Mouse (Mus musculus): ENCODE data around the gene Senp7. TPM values are rescaled to one million over a fixed set of nuclear protein-coding genes. Genes with fewer than 3 reads are reported as not detected.

The Senp7 gene
- polyA plus RNA-seq (2021; fragmentation: Nextera tagmentation), result 18.2 and 21.7 TPM in 2 replicates
- long read RNA-seq, experiment 1, full-length matches to known transcripts, result 3 of 32 reads
- long read RNA-seq, experiment 1, partial matches to known transcripts, result 11 of 32 reads
- long read RNA-seq, experiment 1, other reads (novel, unspliced or antisense), result 18 of 32 reads
- long read RNA-seq, experiment 2, full-length matches to known transcripts, result 13 of 50 reads
- long read RNA-seq, experiment 2, partial matches to known transcripts, result 9 of 50 reads
- long read RNA-seq, experiment 2, other reads (novel, unspliced or antisense), result 28 of 50 reads

GRCm38 (mm10) chr16:56048038-56048437 is at the start of gene Senp7:
TSS of gene Senp7 (plus strand) at chr16:56048338.

GRCm38 (mm10) chr16:56029661-56030082 is 18.5 kb upstream of the Senp7 start, which contains the start of gene Pcnp:
TSS of gene Pcnp (minus strand) at chr16:56029739.

GRCm38 (mm10) chr16:56037138-56038010 is 10.8 kb upstream of the Senp7 start, which contains the start of gene Trmt10c:
TSS of gene Trmt10c (minus strand) at chr16:56037819.

GRCm38 (mm10) chr16:56204051-56204450 is 155.9 kb downstream of the Senp7 start, which contains the start of gene Impg2:
TSS of gene Impg2 (plus strand) at chr16:56204313.

Small RNAs within 50 kb of the gene (microRNA-seq; reads per million reads assigned to microRNA genes)
- gene Gm24047, result not detected

Other genes starting within 250 kb of the Senp7 start
- 1.2 and 1.7 TPM in 2 replicates for gene Nfkbiz, start 209.4 kb upstream of the Senp7 start, polyA plus RNA-seq (2021; fragmentation: Nextera tagmentation)
- 0.74 and 0.77 TPM in 2 replicates for gene Nxpe3, start 153.1 kb upstream of the Senp7 start, polyA plus RNA-seq (2021; fragmentation: Nextera tagmentation)
- 5.5 and 6.2 TPM in 2 replicates for gene Cep97, start 113.5 kb upstream of the Senp7 start, polyA plus RNA-seq (2021; fragmentation: Nextera tagmentation)
- 1,298 and 1,421 TPM in 2 replicates for gene Rpl24, start 82.1 kb upstream of the Senp7 start, polyA plus RNA-seq (2021; fragmentation: Nextera tagmentation)
- 10.4 and 13.1 TPM in 2 replicates for gene Zbtb11, start 74.5 kb upstream of the Senp7 start, polyA plus RNA-seq (2021; fragmentation: Nextera tagmentation)
- 161 and 205 TPM in 2 replicates for gene Pcnp, start 18.6 kb upstream of the Senp7 start, polyA plus RNA-seq (2021; fragmentation: Nextera tagmentation)
- gene Trmt10c, start 10.5 kb upstream of the Senp7 start, polyA plus RNA-seq (2021; fragmentation: Nextera tagmentation), result 10.2 and 10.9 TPM in 2 replicates
- gene Impg2, start 156.0 kb downstream of the Senp7 start, polyA plus RNA-seq (2021; fragmentation: Nextera tagmentation), result 0.03 and 0.04 TPM in 2 replicates